Mouse (Mus musculus): ENCODE results near the gene Sccpdh.
"Not testable (repeated sequence)": the region's sequence is repeated elsewhere in the genome, so short reads cannot be mapped to it uniquely, and the experiment has no call there.

- not testable (repeated sequence) for TF ChIP-seq CTCF, POLR2A (IDR thresholded peaks at IDR 0.05; ENCODE audit: extremely low read depth, insufficient read depth, low read length)
Measured at GRCm38 (mm10) chr1:179682753-179683152, 14.7 kb downstream of the Sccpdh start.
